Mouse (Mus musculus) lung, postnatal 0 days (tissue): Measurements from ENCODE around the gene Khk. TPM values are rescaled to one million over a fixed set of nuclear protein-coding genes. Genes with fewer than 3 reads are reported as not detected.

Experiments
- ATAC-seq: fragments of 200-750 bp; cut with Nextera tagmentation; 2 replicates; pipeline ENCODE4 v1.8.0; 2017; ENCODE audit warnings: moderate library complexity
- DNase-seq: peaks from one replicate; pipeline ENCODE4 v3.0.0-alpha.2; 2016; ENCODE audit warnings: low spot score
- H3K27ac ChIP-seq: fragments of 300-500 bp; sonication (generic); 2 replicates; pipeline ENCODE4 v1.5.1; 2014; ENCODE audit warnings: antibody characterized with exemption, mild to moderate bottlenecking, low read length, mixed read lengths
- H3K27me3 ChIP-seq: fragments of 300-500 bp; sonication (generic); replicated peaks from 2 replicates; pipeline ENCODE4 v1.6.1; 2014; ENCODE audit warnings: low read length, mixed read lengths; ENCODE audit not compliant: insufficient read depth
- H3K36me3 ChIP-seq: fragments of 300-500 bp; sonication (generic); 2 replicates; pipeline ENCODE4 v1.6.1; 2014; ENCODE audit warnings: low read length, mixed read lengths; ENCODE audit not compliant: insufficient read depth
- H3K4me1 ChIP-seq: fragments of 300-500 bp; sonication (generic); 2 replicates; pipeline ENCODE4 v1.6.1; 2014; ENCODE audit warnings: antibody characterized with exemption, low read depth, low read length, mixed read lengths; ENCODE audit not compliant: insufficient read depth
- H3K4me2 ChIP-seq: fragments of 300-500 bp; sonication (generic); replicated peaks from 2 replicates; pipeline ENCODE4 v1.6.1; 2014; ENCODE audit warnings: low read depth, mild to moderate bottlenecking, low read length, moderate library complexity, mixed read lengths
- H3K4me3 ChIP-seq: fragments of 300-500 bp; sonication (generic); 2 replicates; pipeline ENCODE4 v1.5.1; 2014; ENCODE audit warnings: low read depth, low read length
- H3K9ac ChIP-seq: fragments of 300-500 bp; sonication (generic); replicated peaks from 2 replicates; pipeline ENCODE4 v1.6.1; 2014; ENCODE audit warnings: low read depth, mild to moderate bottlenecking
- H3K9me3 ChIP-seq: fragments of 300-500 bp; sonication (generic); 2 replicates; pipeline ENCODE4 v1.6.1; 2016; ENCODE audit warnings: low read length, mixed read lengths
- CTCF ChIP-seq: IDR thresholded peaks from 2 replicates; pipeline ENCODE4 v1.5.1; 2016; ENCODE audit warnings: antibody characterized with exemption, mild to moderate bottlenecking
- EP300 ChIP-seq: IDR thresholded peaks from 2 replicates; pipeline ENCODE4 v1.6.1; 2016; ENCODE audit warnings: antibody characterized with exemption, mild to moderate bottlenecking, control low read depth
- WGBS: fragments of 180-500 bp; shearing (Covaris S2); extraction: QIAGEN DNeasy Blood & Tissue Kit; methylation state at CpG from one replicate; pipeline ENCODE4 v1.1.7; 2014; 5-methylcytosine and 5-hydroxymethylcytosine counted together
- polyA plus RNA-seq: library from polyadenylated mRNA; unstranded; fragments of >200 nt; fragmentation: Nextera tagmentation; extraction: Ambion mirVana; gene quantifications from 2 replicates; pipeline ENCODE4 v1.2.1, GENCODE M21; 2015

The Khk gene
- polyA plus RNA-seq, 1 experiment from 2014 or later: 48.7 TPM

DNA sequence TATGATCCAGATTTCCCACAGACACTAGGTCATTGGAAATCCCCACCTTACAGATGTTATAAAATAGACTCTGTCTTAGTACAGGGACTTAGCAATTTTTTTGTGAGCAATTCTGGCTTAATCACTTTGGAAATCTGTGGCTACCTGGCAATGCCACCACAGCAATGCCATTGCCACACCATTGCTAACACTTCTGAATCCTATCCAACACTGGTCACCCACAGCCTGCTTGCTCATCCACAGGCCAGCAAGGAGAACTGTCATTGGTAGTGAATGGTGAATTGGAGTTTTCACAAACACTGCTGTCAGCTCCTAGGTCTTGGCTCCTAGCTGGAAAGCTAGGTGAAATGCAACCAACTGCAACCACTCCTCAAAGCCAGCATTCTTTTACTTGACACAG is 10.8 kb upstream of the Khk start:
- Histone ChIP-seq H3K4me3 (no peak overlapping the region), H3K9ac (no peak overlapping the region), H3K9me3 (no peaks in the 10 kb centered on the region), H3K36me3 (no peaks in the 10 kb centered on the region), H3K4me1 (peaks cover 16% of the 10 kb centered on the region), H3K4me2 (no peak overlapping the region), H3K27me3 (no peaks in the 10 kb centered on the region), H3K27ac (no peak overlapping the region)
- ATAC-seq (no peak), DNase-seq (no peak)
- TF ChIP-seq EP300 (no peak), CTCF (no peak)

- peak overlapping the region; percentile 82 for H3K27ac ChIP-seq
- peaks cover 19% of the 10 kb centered on the region for H3K4me1 ChIP-seq
- H3K4me2 ChIP-seq: no peak overlapping the region
- WGBS: 43% methylated on average over 5 of the region's 5 CpGs
- no peak for ATAC-seq
- H3K9me3 ChIP-seq: no peaks in the 10 kb centered on the region
- H3K9ac ChIP-seq: no peak overlapping the region
- H3K4me3 ChIP-seq: no peak overlapping the region
- no peaks in the 10 kb centered on the region for H3K27me3 ChIP-seq
- TF ChIP-seq CTCF: no peak
- no peak for TF ChIP-seq EP300
- no peaks in the 10 kb centered on the region for H3K36me3 ChIP-seq
- peak; percentile 21 for DNase-seq
These were observed 9.1 kb upstream of the Khk start for GRCm38 (mm10) chr5:30912156-30912555.

DNA sequence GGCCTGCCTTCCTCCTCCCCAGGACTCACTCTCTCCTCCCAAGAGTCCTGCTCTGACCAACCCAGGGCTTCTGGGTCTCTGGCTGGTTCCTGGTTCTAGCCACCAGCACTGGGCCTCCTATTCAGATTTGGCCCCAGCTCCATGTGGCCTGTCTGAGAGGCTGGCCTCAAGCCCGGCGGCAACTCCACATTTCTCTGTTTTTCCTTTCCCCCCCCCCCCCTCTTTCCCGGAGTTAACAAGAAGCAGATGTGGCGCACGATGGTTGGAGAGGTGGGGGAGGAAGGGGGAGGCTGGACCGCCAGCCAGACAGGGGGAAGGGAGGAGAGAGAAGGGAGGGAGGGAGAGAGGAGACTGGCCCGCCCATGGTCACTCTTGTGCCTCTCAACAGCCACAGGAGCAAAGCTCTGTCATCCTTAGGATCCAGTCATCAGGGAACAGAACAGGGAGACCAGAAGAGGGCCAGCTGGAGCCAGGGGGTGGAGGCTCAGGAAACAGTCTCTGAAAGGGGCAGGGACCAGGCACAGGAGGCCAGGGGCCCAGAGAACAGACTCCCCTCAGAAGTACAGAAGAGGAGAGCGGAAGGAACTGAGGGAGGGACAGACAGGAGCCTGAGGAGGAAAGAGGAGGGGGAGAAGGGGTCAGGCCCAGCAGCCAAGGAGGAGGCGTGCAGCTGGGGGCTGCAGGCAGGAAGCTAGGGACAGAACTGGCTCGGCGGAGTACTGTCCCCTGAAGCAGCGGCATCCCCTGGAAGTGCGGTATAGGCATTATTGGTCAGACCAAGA is 8.0 kb upstream of the Khk start, which contains the start of gene Emilin1:
Gene Emilin1, plus strand, starts transcription at position 343 of the 782 bp plus-strand sequence.
- H3K9me3 ChIP-seq: no peaks in the 10 kb centered on the region
- DNase-seq: peak; percentile 95
- ATAC-seq: peak; percentile 69
- H3K4me3 ChIP-seq: peak within 1 kb of the TSS; percentile 43
- H3K4me2 ChIP-seq: peak within 1 kb of the TSS; percentile 54
- H3K27me3 ChIP-seq: no peaks in the 10 kb centered on the region
- H3K4me1 ChIP-seq: peaks cover 15% of the 10 kb centered on the region
- peak within 1 kb of the TSS; percentile 29 for H3K9ac ChIP-seq
- peaks cover 6% of the 10 kb centered on the region; the same call in 1 of the 2 replicates for H3K36me3 ChIP-seq
- TF ChIP-seq EP300 (no peak), CTCF (peak; percentile 30)
- 10% methylated on average over 12 of the region's 13 CpGs for WGBS
- H3K27ac ChIP-seq: peak within 1 kb of the TSS; percentile 82

- Histone ChIP-seq H3K9ac (peak overlapping the region; percentile 29), H3K27me3 (no peaks in the 10 kb centered on the region), H3K4me2 (peak overlapping the region; percentile 54), H3K4me1 (peaks cover 12% of the 10 kb centered on the region; the same call in 1 of the 2 replicates), H3K36me3 (peaks cover 8% of the 10 kb centered on the region; the same call in 1 of the 2 replicates), H3K9me3 (no peaks in the 10 kb centered on the region), H3K27ac (peak overlapping the region; percentile 82), H3K4me3 (peak overlapping the region; percentile 43)
- 20% methylated on average over 7 of the region's 7 CpGs for WGBS
- TF ChIP-seq CTCF (no peak), EP300 (no peak)
- DNase-seq (no peak), ATAC-seq (no peak)
These were observed 7.1 kb upstream of the Khk start for GRCm38 (mm10) chr5:30914101-30914635.

- ATAC-seq: no peak
- H3K9me3 ChIP-seq: no peaks in the 10 kb centered on the region
- peak; percentile 24 for DNase-seq
- H3K36me3 ChIP-seq: peaks cover 11% of the 10 kb centered on the region; the same call in 1 of the 2 replicates
- peak overlapping the region; percentile 29; the same call in 1 of the 2 replicates for H3K9ac ChIP-seq
- TF ChIP-seq CTCF (no peak), EP300 (no peak)
- H3K4me2 ChIP-seq: peak overlapping the region; percentile 54
- no peaks in the 10 kb centered on the region for H3K27me3 ChIP-seq
- peak overlapping the region; percentile 43 for H3K4me3 ChIP-seq
- peaks cover 12% of the 10 kb centered on the region; the same call in 1 of the 2 replicates for H3K4me1 ChIP-seq
- 41% methylated on average over 6 of the region's 6 CpGs for WGBS
- H3K27ac ChIP-seq: peak overlapping the region; percentile 82
These were observed 6.4 kb upstream of the Khk start for GRCm38 (mm10) chr5:30914849-30915248.

- DNase-seq: peak; percentile 19
- no peaks in the 10 kb centered on the region for H3K9me3 ChIP-seq
- H3K27me3 ChIP-seq: no peaks in the 10 kb centered on the region
- peak overlapping the region; percentile 43 for H3K4me3 ChIP-seq
- H3K9ac ChIP-seq: peak overlapping the region; percentile 29; the same call in 1 of the 2 replicates
- 31% methylated on average over 9 of the region's 9 CpGs for WGBS
- TF ChIP-seq CTCF (no peak), EP300 (no peak)
- no peak for ATAC-seq
- H3K36me3 ChIP-seq: peaks cover 12% of the 10 kb centered on the region; the same call in 1 of the 2 replicates
- peak overlapping the region; percentile 82 for H3K27ac ChIP-seq
- H3K4me2 ChIP-seq: peak overlapping the region; percentile 54
- H3K4me1 ChIP-seq: peaks cover 12% of the 10 kb centered on the region; the same call in 1 of the 2 replicates
These were observed 5.8 kb upstream of the Khk start for GRCm38 (mm10) chr5:30915456-30915855.
